Mouse (Mus musculus): ENCODE measurements at regions not wholly inside any gene's neighbourhood (a gene's known extent, or its start where the extent isn't known, plus 50 kb on each side); places are given as distances from the start of the nearest gene placed in this dataset.
A peak's percentile ranks its signal among the peaks of the same experiment; 100 is the strongest.

- no peak for DNase-seq (ENCODE audit: low read depth, low spot score)
Measured at GRCm38 (mm10) chr2:159138603-159139002, 344.0 kb downstream of the Dhx35 start.

- DNase-seq (ENCODE audit: low read depth, low spot score), result no peak
Measured at GRCm38 (mm10) chr2:159145980-159146379, 351.4 kb downstream of the Dhx35 start.

- DNase-seq (ENCODE audit: low read depth, low spot score), result peak; percentile 16
Measured at GRCm38 (mm10) chr2:159163985-159164384, 369.4 kb downstream of the Dhx35 start.

DNA sequence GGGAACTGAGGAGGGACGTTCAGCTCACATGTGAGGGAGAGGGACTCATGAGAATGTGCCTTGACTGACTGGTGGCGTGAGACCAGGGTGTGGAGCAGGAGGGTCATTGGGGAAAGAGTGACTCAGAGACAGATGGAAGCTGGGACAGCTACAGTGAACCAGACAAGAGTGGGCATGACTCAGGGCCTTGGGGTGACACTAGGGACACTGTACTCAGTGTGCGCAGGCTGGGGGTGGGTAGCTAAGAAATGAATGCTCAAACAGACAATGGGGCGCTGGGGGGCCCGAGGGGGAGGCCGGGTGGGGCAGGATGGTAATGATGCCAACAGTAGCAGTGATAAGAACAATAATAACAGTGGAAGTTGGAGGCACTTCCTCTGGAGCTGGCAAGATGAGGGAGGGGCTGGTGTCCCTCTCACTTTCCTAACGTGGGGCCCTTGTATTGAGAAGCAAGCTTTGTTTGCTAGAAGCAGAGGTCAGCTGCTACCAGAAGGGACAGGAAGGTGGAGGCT is 374.0 kb downstream of the Dhx35 start:
- no peak for DNase-seq (ENCODE audit: low read depth, low spot score)

GRCm38 (mm10) chr2:159196156-159196555 is 401.5 kb downstream of the Dhx35 start:
- DNase-seq (ENCODE audit: low read depth, low spot score), result no peak

DNA sequence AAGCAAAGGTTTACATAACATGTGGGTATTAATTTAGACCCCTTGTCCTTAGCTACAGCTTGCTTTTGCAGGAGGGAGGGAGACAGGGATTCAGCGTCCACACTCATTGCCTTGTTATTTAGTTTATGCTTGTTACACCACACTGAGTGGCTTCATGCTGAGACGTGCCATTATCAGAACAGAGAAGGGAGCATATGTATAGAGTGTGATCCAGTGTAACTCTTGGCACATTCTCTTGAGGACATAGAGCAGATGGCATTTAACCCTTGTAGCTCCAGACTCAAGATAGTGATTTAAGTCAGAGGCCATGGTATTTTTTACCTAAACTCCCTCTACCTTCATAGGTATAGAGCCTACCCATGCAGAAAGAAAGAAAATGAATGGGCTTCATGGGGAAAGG is 437.7 kb downstream of the Dhx35 start:
- DNase-seq (ENCODE audit: low read depth, low spot score), result no peak

DNA sequence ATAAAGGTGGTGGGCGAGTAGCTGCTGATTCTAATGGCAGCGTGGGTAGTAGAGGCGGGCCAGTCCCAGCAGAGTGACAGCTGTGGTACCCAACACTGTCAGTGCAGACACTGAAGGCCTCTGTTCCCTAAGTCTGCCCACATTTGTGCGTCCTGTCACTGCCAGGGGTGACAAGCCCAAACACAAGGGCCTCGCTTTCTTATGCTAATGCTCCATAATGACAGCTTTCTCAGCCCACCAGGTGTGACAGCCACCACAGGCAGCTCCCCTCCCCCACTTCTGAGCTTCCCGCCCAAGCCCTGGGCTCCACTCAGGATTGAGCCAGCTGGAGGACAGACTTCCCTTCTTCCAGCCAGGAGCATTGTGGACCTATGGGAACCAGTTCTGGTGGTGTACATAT is 440.4 kb downstream of the Dhx35 start:
- no peak for DNase-seq (ENCODE audit: low read depth, low spot score)

DNA sequence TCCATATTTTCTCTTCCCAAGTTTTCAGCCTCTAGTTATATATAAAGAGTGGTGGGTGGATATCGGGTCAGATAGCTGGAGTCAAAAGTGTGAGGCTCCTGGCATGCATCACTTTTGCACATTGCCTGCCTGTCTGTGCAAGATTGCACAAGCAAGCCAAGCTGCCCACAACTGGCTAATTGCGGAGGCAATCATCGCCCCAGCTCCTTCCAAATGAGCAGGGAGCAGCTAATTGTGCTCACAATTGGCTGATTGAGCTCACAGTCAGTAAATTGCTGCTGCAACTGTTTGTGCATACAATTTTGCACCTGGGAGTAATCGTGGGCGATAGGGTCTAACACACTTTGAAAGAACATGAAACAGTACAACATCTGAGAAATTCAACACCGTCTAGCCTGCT is 455.5 kb downstream of the Dhx35 start:
- DNase-seq (ENCODE audit: low read depth, low spot score), result no peak

- no peak for DNase-seq (ENCODE audit: low read depth, low spot score)
Measured at GRCm38 (mm10) chr2:159250993-159251665, 456.5 kb downstream of the Dhx35 start.

- DNase-seq (ENCODE audit: low read depth, low spot score), result no peak
Measured at GRCm38 (mm10) chr2:159270221-159271080, 475.8 kb downstream of the Dhx35 start.

GRCm38 (mm10) chr2:159278896-159279295 is 484.3 kb downstream of the Dhx35 start:
- DNase-seq (ENCODE audit: low read depth, low spot score), result no peak

DNA sequence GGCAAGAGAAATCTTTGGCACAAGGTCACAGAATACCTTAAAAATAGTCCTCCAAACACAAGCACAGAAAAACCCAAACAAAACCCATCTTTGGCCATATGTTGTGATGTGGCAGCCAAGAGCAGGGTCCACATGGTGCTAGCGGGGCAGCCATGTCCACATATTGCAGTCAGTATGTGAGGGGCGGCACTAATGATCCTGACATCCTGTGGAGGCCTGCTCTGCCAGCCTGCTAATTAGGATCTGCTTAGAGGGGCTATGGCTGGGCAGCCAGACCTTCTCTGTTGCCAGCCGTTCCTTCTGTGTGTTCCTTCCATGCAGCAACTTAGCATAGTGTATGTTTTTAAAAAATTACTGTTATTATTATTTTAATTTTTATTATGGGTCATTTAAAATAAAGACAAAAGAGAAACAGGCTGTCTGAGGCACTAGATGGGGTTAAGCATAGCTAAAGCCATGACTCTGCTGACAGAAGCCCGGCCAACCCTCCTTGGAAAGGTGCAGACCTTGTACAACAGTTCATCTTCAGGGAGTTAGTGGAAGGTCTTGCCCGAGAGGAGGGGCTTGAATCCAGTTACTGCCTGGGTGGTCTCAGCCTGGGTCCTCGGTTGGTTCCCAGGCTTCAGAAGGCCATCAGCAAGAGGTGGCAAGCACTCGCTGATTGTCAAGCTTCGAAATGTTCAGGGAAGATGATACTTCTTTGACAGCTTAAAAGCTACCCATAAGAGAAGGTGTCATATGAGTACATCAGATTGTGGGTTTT is 487.1 kb downstream of the Dhx35 start:
- no peak for DNase-seq (ENCODE audit: low read depth, low spot score)

GRCm38 (mm10) chr2:159284100-159284499 is 489.5 kb downstream of the Dhx35 start:
- DNase-seq (ENCODE audit: low read depth, low spot score), result no peak

- no peak for DNase-seq (ENCODE audit: low read depth, low spot score)
Measured at GRCm38 (mm10) chr2:159284525-159285189, 490.1 kb downstream of the Dhx35 start.

DNA sequence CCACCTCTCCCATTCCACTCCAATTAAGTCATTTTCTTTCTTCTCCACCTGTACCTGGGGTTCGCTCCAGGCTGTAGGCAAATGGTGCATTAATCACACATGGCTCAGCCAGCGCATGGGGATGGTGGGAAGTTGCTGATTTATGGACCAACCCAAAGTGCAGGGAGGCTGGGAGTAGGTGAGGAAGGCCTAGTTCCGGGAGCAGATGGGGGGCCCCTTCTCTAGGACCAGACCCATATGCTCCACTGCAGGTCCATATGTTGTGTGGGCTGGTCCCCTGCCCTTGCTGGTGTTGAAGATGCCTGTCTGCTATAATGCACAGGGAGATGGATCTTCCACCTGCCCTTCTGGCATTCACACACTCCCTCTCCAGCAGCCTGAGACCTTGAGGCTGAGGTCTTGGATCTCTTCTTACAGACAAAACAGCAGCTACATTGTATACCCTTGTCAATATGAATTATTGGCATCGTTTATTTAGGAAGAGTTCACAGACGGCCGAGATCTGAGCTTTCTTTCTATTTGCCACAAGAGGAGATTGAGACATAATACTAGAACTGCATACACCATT is 493.5 kb downstream of the Dhx35 start:
- no peak for DNase-seq (ENCODE audit: low read depth, low spot score)

- no peak for DNase-seq (ENCODE audit: low read depth, low spot score)
Measured at GRCm38 (mm10) chr2:159290081-159290480, 495.5 kb downstream of the Dhx35 start.

GRCm38 (mm10) chr2:159307001-159307400 is 512.4 kb downstream of the Dhx35 start:
- DNase-seq (ENCODE audit: low read depth, low spot score), result no peak

- no peak for DNase-seq (ENCODE audit: low read depth, low spot score)
Measured at GRCm38 (mm10) chr2:159334711-159335110, 540.1 kb downstream of the Dhx35 start.

GRCm38 (mm10) chr2:159336646-159337045 is 542.0 kb downstream of the Dhx35 start:
- no peak for DNase-seq (ENCODE audit: low read depth, low spot score)

- DNase-seq (ENCODE audit: low read depth, low spot score), result no peak
Measured at GRCm38 (mm10) chr2:159343624-159344560, 549.3 kb downstream of the Dhx35 start.
